Mouse (Mus musculus) hindlimb bud, embryonic 11.5 days (tissue): Measurements from ENCODE around the gene Grid2.

Source experiments
- DNase-seq: peaks from one replicate; pipeline ENCODE4 v3.0.0-alpha.2; 2012; ENCODE audit warnings: low read depth, low spot score; ENCODE audit errors: extremely low spot score

Gene Grid2

DNA sequence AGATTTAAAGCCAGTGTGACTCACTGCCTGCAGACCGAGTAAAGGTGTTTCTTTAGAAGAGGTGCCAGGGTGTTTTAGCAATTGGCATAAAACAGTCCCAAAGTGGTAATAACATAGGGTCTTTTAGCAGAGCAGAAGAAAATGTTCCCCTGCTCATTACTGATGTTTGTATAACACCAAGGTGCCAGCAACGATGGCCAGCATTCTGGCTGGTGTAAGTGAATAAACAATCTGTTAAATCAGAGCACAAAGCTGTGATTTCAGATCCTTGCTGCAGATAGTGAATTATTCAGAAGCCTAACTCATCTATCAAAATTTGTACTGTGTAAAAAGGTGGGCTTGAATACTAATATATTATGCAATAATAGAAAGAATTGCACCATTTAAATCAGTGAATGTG, 353.9 kb downstream of the Grid2 start:
- DNase-seq: no peak

DNA sequence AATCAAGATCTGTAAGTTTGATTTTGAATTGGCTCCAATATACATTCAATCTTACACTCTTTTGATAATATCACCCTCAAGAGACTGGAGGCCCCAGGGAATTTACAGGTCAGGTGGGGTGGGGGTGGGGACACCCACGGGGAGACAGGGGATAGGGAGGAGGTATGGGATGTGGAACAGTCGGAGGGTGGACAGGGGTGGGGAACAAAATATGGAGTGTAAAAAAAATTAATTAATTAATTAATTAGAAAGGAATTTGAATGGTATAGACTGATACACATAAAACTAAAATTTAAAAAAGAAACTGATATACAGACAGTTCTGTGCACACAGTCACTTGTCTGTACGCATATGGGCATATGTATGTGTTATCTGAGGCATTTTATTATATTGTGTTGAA, 380.3 kb downstream of the Grid2 start:
- DNase-seq: no peak

DNA sequence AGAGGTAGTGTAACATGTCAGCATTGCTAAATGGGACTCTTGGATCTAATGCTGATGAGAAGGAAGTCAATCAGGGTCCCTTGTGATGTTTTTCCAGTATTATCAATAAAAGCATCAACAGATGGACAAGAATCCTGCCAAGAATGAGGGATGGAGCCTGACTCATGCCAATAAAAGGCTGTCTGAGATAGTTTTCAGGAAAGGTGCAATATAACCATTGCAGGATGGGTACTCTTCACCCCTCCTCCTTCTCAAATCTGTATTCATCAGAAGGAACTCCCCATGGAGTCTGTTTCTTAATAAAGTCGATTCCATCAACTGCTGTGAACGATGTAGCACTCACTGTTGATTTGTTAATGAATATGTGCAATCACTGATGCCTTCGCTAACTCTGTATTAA, 403.7 kb downstream of the Grid2 start:
- no peak for DNase-seq

DNA sequence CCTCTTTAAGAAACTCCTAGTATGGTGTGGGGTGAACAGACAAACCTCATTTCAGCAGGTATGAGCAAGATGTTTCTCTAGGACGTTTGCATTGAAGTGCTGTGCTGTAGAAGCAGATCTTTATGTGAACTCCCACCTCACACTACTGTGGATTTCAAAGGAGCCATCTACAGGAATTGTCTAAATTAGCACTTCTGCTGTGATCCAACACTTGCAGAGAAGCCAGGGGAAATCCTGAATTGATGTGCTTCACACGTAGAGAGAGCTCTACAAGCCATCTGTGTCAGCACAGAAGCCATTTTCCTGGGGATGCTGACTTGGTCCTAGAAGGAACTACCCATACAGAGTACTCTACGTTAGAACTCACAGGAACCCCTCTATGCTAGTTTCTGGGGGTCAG, 430.0 kb downstream of the Grid2 start:
- no peak for DNase-seq

DNA sequence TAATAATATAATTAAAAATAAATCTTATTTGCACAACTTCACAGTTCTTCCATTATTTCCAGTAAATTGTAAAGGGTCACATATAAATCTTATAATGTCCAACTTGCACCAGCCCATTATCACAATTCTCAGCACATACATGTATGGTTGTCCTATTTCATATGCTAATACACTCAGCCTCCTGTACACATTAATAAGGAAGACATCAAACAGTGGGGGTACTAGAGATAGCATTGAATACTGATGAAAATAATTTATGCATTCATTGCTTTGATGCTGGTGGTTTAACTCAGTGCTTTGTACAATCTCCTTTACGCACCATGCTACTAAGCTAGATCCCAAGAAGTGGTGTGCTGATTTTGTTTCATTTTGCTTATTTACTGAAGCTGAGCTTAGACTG, 446.0 kb downstream of the Grid2 start:
- no peak for DNase-seq

DNA sequence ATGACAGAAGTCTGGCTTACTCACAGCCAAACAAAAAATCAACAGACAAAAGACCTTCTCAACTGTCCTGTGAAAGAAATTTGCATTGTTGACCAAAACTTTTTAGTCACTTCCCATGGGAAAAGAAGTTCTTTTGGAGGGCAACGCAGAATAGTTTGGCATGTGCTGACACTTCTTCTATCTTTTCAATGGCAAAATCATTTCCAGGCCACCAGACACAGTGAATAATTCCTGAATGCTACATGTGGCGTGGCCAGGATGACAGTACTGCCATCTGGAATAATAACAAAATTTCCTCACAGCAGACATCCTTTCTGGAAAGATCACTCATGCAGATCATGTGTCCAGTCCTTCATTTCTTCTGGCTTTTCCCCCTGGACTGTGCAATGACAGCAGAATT, 478.1 kb downstream of the Grid2 start:
- DNase-seq: no peak

DNA sequence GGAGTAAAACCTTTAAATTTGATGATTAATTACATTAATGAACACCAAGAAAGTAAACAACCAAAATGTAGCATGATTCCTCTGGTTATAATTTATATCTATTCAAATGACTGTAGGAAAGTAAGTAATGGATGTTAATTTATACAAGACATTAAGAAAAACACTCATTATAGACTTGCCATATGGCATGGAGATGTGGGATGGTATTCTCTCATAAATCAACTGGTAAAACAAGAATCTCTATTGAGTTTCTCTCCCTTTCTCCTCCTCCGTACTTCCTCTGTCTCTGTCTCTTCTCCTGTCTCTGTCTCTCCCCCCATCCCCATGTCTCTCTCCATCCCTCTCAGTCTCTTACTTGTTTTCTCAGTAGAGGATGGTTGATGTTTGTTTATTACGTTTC, 506.9 kb downstream of the Grid2 start:
- DNase-seq: no peak

DNA sequence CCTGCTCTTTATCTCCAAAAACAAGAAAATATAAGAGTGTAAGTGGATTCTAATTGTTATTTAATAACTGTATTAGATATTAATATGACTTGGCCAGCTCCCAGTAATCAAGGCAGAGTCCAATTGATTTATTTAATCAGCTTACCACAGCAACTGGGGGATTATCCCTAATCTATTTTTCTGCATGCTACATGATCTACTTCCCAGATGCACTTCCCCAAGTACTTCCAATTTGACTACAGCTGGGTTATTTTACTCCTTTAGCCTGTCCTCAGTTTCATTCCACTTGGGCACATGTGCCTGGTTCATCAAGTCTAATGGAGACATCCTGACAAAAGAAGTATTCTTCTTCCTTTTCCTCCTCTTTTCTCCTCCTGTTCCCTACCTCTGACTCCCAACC, 539.0 kb downstream of the Grid2 start:
- no peak for DNase-seq

DNA sequence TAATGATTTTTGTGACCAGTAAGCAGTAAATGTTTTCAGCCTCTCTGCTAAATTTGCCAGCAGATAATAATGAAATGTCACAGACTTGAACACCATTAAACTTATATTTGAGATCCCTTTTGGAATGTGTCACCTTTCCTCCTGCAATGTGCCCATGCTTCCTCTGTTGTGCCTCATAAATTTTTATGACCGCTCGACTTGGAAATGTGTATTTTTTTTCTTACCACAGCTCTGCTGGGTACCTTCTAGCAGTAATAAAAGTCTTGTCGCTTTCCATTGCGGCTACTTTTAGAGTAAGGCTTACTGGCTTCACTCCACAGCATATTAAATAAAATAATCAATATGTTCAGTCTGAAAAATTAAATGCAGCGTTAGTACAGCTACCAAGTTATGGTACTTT, 564.6 kb downstream of the Grid2 start:
- no peak for DNase-seq

DNA sequence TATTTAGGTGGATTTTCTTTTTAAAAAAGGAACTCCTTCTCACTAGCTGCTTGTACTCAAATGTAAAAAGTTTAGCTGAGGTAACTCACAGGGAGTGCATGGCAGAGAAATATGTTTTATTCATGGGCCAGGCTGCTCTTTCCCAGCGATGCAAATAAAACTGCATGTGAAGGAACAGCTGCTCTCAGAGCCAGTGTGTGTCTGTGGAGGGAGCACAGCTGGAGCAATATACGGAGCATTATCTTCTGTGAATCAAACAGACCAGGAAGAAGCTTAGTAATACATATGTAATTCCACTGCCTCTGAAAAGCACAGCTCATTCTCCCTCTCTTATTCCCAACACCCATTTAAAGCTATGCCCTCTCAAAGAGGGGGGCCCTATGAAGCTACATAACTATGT, 607.0 kb downstream of the Grid2 start:
- DNase-seq: no peak

DNA sequence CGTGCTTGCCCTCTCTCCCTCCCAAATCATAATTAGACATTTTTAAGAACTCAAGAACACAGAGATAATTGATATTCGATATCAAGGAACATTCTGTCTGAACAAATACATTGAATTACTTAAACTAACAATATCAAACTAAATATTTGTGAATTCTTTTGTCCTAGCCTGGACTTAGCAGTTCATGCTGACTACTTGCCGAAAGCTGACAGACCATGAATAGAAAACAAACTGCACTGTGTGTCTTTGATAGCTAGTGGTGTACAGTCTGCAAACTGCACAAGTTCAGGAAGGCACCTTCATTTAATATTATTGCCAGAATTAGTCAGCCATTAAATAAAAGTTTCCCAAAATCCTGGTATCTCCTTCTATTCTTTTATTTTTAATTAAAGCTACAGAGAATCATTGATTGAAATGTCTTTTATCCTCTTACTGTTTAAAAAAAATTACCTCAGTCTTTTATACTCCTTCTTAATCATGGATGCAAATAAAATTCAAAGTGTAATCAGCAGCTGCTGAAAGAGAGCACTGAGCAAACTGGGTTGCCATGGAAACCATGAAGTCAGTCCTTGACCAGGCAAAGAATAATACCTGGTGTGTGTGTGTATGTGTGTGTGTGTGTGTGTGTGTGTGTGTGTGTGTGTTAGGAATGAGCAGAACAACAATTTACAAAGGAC, 621.5 kb downstream of the Grid2 start:
- no peak for DNase-seq

DNA sequence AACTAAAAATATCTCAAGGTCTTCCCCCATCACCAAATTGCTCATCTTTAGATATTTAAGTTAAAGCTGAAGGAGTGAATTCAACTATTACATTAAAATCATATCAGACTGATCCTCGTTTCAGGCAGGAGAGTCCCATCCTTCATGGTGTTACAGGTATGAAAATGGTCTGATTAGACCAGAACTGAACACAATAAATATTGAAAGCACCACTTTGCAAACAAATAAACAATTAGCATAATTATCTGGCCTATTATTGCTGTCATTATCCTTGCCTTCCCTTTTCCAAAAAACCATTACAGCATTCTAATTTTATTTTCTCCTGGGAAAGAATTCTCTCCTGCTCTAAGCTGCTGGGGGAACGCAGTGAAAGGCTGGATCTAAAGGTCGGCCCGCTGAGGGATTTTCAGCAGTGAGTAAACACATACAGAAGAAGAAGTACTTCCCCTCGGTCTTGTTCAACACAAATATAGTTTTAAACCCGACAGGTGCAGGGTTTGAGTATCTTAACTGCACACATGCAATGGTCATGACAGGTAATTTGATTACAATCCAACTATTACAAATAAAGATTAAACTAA, 622.2 kb downstream of the Grid2 start:
- no peak for DNase-seq

DNA sequence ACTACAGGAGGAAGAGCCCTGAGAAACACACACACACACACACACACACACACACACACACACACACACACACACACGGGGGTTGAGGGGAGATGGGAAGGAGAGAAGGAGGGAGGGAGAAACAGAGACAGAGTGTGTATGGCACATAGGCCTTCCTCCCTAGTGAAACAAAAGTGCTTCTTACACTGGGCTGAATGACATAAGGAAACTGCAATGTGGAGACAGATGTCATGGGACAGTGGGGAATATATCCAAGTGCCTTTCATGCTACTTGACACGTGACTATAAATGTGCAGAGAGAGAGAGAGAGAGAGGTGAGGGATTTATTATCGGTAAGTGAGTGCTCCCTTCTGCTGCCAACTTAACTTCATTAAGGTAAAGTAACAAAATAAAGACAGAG, 639.0 kb downstream of the Grid2 start:
- DNase-seq: no peak

DNA sequence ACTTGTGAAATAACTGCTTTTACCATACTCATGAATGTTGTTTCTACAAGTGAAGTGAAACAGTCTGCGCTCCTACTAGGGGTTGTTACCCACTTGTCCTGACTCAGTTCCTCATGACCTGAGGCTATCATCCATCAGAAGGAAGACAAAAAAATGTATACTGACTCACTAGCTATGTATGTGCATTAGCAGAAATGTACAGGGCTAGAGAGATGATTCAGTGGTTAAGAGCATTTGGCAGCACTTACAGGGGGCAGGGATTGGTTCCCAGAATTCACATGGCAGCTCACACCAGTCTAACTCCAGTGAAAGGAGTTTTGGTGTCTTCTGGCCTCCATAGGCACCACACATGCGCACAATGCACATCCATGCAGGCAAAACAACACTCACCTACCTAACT, 642.5 kb downstream of the Grid2 start:
- DNase-seq: no peak

DNA sequence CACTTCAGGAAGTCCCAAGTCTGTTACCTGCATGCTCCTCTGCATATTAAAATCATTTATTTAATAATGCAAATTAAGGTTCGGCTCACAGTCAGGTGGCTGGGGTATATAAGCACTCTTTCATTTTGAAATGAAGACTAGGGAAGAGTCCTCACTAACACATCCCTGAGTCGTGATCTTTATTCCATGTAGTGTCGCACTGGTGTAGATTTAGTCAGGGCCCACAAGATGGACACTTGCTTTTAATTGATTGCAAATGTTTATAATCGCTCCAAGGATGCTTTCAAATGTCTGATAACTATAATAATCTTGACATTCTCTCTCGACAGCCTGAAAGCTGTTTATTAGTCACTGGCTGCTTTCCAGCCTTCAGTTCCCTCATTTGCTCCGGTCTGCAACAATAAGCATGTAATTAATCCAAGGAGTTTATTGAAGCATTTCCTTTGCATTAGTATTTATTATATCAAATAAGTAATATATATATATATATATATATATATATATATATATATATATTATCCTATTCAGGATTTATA, 661.4 kb downstream of the Grid2 start:
- no peak for DNase-seq

DNA sequence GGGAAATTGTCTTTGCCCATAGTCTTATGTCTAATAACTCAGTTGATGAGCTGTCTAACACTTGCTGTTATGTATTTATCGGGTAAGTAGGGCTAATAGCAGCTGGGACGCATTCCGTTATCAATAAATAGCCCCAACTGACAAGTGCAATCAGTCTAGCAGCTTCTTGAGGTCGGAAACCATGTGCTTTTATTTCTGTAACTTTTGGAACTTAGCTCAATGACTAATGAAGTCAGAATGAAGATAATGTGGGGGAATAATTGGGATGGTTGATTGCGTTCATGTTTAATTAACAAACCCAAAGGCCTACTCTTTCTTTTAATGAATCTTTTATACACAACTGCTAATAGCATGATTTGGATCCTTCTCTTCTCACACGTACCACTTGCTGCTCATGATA, 666.3 kb downstream of the Grid2 start:
- DNase-seq: no peak

DNA sequence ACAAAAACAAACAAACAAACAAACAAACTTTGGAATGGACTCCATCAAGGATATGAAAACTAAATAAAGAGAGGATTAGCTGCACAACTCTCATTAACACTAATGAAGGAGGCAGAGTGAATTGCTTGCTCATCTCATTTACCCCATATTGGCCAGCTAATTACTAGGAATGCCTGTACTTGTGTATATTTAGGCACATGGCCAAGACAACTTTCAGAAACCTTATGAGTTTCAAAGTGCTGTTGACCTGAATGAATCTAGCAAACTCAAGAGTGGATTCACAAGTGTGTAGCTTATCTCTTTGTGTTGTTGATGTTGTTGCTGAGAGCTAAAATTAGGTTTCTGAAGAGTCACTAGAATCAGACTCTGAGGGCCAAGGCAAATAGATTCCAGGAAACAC, 675.5 kb downstream of the Grid2 start:
- no peak for DNase-seq

DNA sequence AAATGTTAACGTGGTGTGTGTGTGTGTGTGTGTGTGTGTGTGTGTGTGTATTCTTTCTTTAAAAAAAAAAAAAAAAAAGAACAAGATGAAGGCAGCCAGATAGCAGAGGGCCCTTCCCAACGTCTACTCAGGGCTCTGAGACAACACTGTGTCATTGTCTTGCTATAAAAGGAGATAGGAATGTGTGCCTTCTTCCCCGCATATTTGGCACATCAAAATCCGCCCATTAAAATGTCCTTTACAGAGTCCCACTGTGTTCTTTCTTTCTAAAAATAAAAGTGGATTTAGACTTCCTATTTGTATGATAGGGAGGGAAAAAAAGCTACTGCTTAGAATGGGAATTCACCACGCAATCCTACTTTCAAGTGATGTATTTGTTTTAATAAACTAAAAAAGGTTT, 691.0 kb downstream of the Grid2 start:
- DNase-seq: no peak

DNA sequence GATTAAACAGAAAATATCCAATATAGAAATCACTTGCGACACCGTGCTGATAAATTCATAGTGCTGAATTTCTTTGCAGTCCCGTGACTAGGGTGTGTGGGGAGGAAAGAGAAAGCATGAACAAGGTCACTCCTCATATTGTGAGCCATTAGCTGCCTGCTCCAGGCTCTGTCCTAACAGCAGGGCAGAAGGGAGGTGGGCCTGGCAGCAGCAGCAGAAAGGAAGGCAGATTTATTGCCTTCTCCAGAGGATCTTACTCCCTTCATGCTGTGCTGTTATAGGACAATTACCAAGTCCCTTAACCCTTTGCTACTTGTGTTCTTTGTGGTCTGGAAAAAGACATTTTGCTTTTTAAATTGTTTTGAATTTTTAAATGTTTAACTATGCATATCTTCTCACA, 708.1 kb downstream of the Grid2 start:
- DNase-seq: no peak

DNA sequence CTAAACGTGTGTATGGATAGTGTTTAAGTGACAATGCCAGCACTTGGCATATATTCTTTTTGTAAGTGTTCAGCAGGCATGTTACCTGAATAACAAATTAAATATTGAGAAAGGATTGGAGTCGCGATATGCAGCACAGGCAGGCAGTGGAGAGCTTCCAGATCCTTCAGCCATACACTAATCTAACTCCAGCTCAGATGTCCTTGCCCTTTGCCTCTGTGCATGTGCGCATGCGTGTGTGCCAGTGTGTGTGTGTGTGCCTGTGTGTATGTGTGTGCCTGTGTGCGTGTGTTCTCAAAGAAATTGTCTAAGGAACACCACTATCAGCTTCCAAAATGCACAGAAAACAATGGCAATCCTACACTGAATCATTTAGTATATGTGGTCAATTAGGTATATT, 708.6 kb downstream of the Grid2 start:
- no peak for DNase-seq

DNA sequence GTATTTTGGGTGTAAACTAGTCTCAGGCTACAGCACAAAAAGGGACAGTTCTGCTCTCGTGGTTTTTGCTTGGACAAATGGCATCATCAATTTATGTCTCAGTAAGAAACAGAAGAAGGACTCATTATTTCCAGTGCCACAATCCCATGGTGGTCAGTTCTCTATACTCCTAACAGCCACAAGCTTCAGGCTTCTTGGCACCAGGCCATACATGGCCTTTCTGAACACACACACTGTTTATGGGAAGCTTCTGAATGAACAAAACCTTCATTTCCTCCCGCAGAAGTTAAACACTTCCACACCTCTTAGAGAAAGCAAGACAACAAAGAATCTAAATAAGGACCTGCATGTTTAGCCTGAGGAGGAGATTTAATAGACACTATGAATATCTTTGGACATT, 709.1 kb downstream of the Grid2 start:
- no peak for DNase-seq

DNA sequence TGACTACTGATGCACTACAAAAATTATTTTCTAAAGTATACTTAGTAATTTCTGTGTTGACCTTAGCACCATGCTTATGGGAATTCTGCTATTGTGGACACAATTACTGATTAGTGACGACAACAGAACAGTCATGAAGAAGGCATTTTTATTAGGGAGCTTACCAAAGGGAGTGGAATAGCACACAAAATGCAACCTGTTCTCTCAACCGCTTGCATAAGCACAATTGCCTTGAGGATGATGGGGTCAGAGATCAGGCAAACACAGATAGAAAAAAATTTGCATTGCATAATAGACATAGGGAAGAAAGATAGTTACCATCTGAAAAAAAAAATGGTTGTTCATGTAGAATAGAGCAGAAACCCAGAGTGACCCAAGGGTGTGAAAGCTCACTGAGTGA, 790.4 kb downstream of the Grid2 start:
- no peak for DNase-seq

DNA sequence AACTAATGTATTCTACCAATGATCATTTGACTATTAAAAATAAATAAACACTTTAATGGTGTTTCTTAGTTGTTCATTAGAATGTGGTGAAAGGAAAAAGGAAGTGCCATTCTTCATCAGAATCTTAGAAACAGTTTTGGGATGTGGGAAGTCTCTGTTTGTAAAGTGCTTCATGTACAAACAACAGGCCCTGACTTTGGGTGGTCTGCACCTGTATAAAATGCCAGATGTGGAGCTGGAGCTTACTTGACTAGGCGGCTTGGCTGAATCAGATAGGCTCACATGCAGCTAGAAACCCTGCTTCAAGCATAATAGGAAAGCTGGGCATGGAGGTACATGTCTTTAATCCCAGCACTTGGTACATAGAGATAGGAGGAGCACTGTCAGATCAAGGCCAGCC, 791.1 kb downstream of the Grid2 start:
- DNase-seq: no peak
